Mouse (Mus musculus) kidney, postnatal 36 days (tissue): ENCODE results near the gene Nepro.
A peak's percentile ranks its signal among the peaks of the same experiment; 100 is the strongest.

Experiments
- DNase-seq, 2 experiments: peaks; one replicate each; pipeline ENCODE4 v3.0.0; 2021 to 2022; ENCODE audit warnings: mixed read lengths in 2 of 2

Gene Nepro

GRCm38 (mm10) chr16:44716305-44717140 lies 7.6 kb upstream of the Nepro start:
- DNase-seq, result peak; percentile 53 to 59

- DNase-seq, result no peak
These were observed 6.9 kb upstream of the Nepro start for GRCm38 (mm10) chr16:44717141-44717634.

GRCm38 (mm10) chr16:44717838-44718237 lies 6.3 kb upstream of the Nepro start:
- DNase-seq, result no peak

- peak; percentile 21 to 50 for DNase-seq
These were observed 4.8 kb upstream of the Nepro start for GRCm38 (mm10) chr16:44719349-44719748.

GRCm38 (mm10) chr16:44720518-44720917 lies 3.6 kb upstream of the Nepro start:
- peak in 1 of 2 experiments; percentile 32 for DNase-seq

GRCm38 (mm10) chr16:44722666-44723065 lies 1.4 kb upstream of the Nepro start:
- DNase-seq, result no peak

GRCm38 (mm10) chr16:44724847-44725246 lies 746 bp downstream of the Nepro start:
- DNase-seq, result peak; percentile 19 to 48

- peak; percentile 84 to 89 for DNase-seq
These were observed 1.5 kb downstream of the Nepro start for GRCm38 (mm10) chr16:44725286-44726223.

GRCm38 (mm10) chr16:44727525-44727924 lies 3.4 kb downstream of the Nepro start:
- DNase-seq, result no peak

GRCm38 (mm10) chr16:44734059-44734458 lies 10.0 kb downstream of the Nepro start:
- DNase-seq, result no peak

- no peak for DNase-seq
These were observed 11.6 kb downstream of the Nepro start for GRCm38 (mm10) chr16:44735676-44736075.

GRCm38 (mm10) chr16:44736118-44736517 lies 12.0 kb downstream of the Nepro start:
- DNase-seq, result no peak

GRCm38 (mm10) chr16:44742753-44743152 lies 18.7 kb downstream of the Nepro start:
- no peak for DNase-seq

- no peak for DNase-seq
These were observed 21.4 kb downstream of the Nepro start for GRCm38 (mm10) chr16:44745471-44745865.

- peak; percentile 90 to 93 for DNase-seq
These were observed 21.9 kb downstream of the Nepro start, which contains the start of gene Gtpbp8 for GRCm38 (mm10) chr16:44745866-44746562. Gene Gtpbp8 (minus strand): TSS chr16:44746363.

GRCm38 (mm10) chr16:44748007-44748406 lies 23.9 kb downstream of the Nepro start:
- DNase-seq, result no peak

- no peak for DNase-seq
These were observed 33.6 kb downstream of the Nepro start for GRCm38 (mm10) chr16:44757700-44758099.

GRCm38 (mm10) chr16:44761811-44762210 lies 37.7 kb downstream of the Nepro start:
- DNase-seq, result no peak

- no peak for DNase-seq
These were observed 41.6 kb downstream of the Nepro start, which contains the start of gene Cd200r1 for GRCm38 (mm10) chr16:44765555-44766319. Gene Cd200r1 (plus strand): TSS chr16:44765736.

GRCm38 (mm10) chr16:44766320-44766892 lies 42.3 kb downstream of the Nepro start:
- DNase-seq, result no peak

- peak in 1 of 2 experiments; percentile 4 for DNase-seq
These were observed 43.4 kb downstream of the Nepro start for GRCm38 (mm10) chr16:44767506-44767905.
